ENCODE assay signal across 17 mouse cellular contexts in the genomic region with DNA sequence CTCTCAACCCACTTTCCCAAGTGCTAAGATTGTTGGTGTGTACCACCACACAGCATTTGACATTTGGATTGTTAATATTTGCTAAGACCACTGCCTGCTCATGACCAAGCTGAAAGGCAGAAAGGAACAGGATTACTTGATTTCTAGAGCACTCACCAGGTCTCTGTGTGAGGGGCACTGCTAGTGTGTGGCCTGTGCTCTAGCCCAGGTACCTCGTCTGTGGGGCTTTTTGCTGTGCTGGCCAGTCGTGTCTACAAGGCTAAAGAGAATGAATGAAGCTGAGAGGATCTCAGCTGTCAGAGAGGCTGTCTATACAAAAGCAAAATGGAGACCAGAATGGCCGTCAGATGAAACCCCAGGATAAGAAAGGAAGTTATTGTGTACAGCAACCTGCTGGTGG.
DNase-seq lines count a peak whose midpoint lies in the region; ATAC-seq and TF ChIP-seq lines count a peak whose summit lies in the region.
"Had no signal": no experiment of that assay in that cellular context is flagged by ENCODE, and none has a peak within 500 bp of the region (broad histone marks: within the 10 kb centered on the region; RNA-seq: fewer than 3 reads in every experiment).

No protein-coding gene starts in this region.

- no peak overlapping the region for H3K9ac ChIP-seq in hindbrain, embryonic 14.5 days
- H3K9ac ChIP-seq in stomach, embryonic 14.5 days (replicated peaks; ENCODE audit: low read depth, low read length) = no peak overlapping the region
- no peak overlapping the region for H3K9ac ChIP-seq in stomach, postnatal 0 days (ENCODE audit: low read length)
- H3K9ac ChIP-seq in limb, embryonic 11.5 days (ENCODE audit: low read length) = no peak overlapping the region
- H3K9ac ChIP-seq: embryonic facial prominence, embryonic 12.5 days had no signal

- no peak overlapping the region for H3K4me2 ChIP-seq in hindbrain, embryonic 14.5 days (replicated peaks)
- no peak overlapping the region for H3K4me2 ChIP-seq in stomach, embryonic 14.5 days (replicated peaks; ENCODE audit: low read depth, low read length)
- no peak overlapping the region for H3K4me2 ChIP-seq in stomach, postnatal 0 days (replicated peaks; ENCODE audit: low read depth)
- H3K4me2 ChIP-seq in limb, embryonic 11.5 days (ENCODE audit: low read depth, severe bottlenecking) = no peak overlapping the region

- no peak for TF ChIP-seq EP300 in stomach, postnatal 0 days (optimal IDR thresholded peaks at IDR 0.05)

- TF ChIP-seq CTCF in stomach, postnatal 0 days (IDR thresholded peaks at IDR 0.05; ENCODE audit: low read depth) = no peak

- DNase-seq in hindbrain, embryonic 10.5 days (ENCODE audit: low spot score) = peak; percentile 6
- DNase-seq in hindbrain, embryonic 14.5 days (ENCODE audit: low spot score) = no peak
- DNase-seq in stomach, postnatal 0 days (ENCODE audit: low spot score) = no peak
- DNase-seq in limb, embryonic 11.5 days (ENCODE audit: low spot score) = no peak
- DNase-seq in thymus, postnatal 4 days = no peak
- DNase-seq in layer of hippocampus, postnatal 36 days = no peak
- DNase-seq: adrenal gland, postnatal 36 days; cerebellum, adult 9-11 months; gastrocnemius, postnatal 36 days; heart, postnatal 4 days; kidney, adult 8-10 months; kidney, postnatal 36 days; lung, postnatal 10 days had no signal

- 19% methylated on average over 3 of the region's 3 CpGs for WGBS in hindbrain, embryonic 10.5 days
- 24% methylated on average over 3 of the region's 3 CpGs for WGBS in hindbrain, embryonic 14.5 days
- 57% methylated on average over 3 of the region's 3 CpGs for WGBS in stomach, embryonic 14.5 days
- 68% methylated on average over 3 of the region's 3 CpGs for WGBS in stomach, postnatal 0 days
- WGBS in limb, embryonic 11.5 days = 39% methylated on average over 3 of the region's 3 CpGs

- H3K4me3 ChIP-seq in hindbrain, embryonic 10.5 days = no peak overlapping the region
- H3K4me3 ChIP-seq in hindbrain, embryonic 14.5 days (replicated peaks; ENCODE audit: low read length) = no peak overlapping the region
- H3K4me3 ChIP-seq in stomach, embryonic 14.5 days (ENCODE audit: low read depth, low read length) = no peak overlapping the region
- no peak overlapping the region for H3K4me3 ChIP-seq in stomach, postnatal 0 days (ENCODE audit: low read depth, low read length)
- H3K4me3 ChIP-seq in limb, embryonic 11.5 days (ENCODE audit: low read depth, low read length) = no peak overlapping the region
- H3K4me3 ChIP-seq: embryonic facial prominence, embryonic 12.5 days; heart, embryonic 13.5 days had no signal

- H3K36me3 ChIP-seq in hindbrain, embryonic 10.5 days = no peaks in the 10 kb centered on the region
- H3K36me3 ChIP-seq in hindbrain, embryonic 14.5 days (replicated peaks; ENCODE audit: control insufficient read depth, insufficient read depth) = no peaks in the 10 kb centered on the region
- no peaks in the 10 kb centered on the region for H3K36me3 ChIP-seq in stomach, embryonic 14.5 days (ENCODE audit: control insufficient read depth, insufficient read depth, low read length)
- H3K36me3 ChIP-seq in stomach, postnatal 0 days (ENCODE audit: control insufficient read depth, insufficient read depth, low read length) = no peaks in the 10 kb centered on the region
- H3K36me3 ChIP-seq in limb, embryonic 11.5 days (ENCODE audit: control insufficient read depth, insufficient read depth, low read length) = no peaks in the 10 kb centered on the region
- H3K36me3 ChIP-seq: embryonic facial prominence, embryonic 12.5 days; heart, embryonic 13.5 days had no signal

- no peak for ATAC-seq in hindbrain, embryonic 14.5 days (ENCODE audit: low FRiP score)
- ATAC-seq in stomach, embryonic 14.5 days (ENCODE audit: insufficient number of reproducible peaks, insufficient read depth, low FRiP score, low read depth) = no peak
- ATAC-seq in stomach, postnatal 0 days (ENCODE audit: low FRiP score, low TSS enrichment) = no peak
- ATAC-seq in limb, embryonic 11.5 days (ENCODE audit: insufficient number of reproducible peaks, low FRiP score, low TSS enrichment, low read depth) = no peak
- ATAC-seq: inflammation-experienced regulatory T-cells, adult 6 months had no signal

- peaks cover 22% of the 10 kb centered on the region for H3K27me3 ChIP-seq in hindbrain, embryonic 10.5 days (ENCODE audit: insufficient read depth, poor library complexity, severe bottlenecking)
- no peaks in the 10 kb centered on the region for H3K27me3 ChIP-seq in hindbrain, embryonic 14.5 days (ENCODE audit: control insufficient read depth, insufficient read depth, low read length)
- no peaks in the 10 kb centered on the region for H3K27me3 ChIP-seq in stomach, embryonic 14.5 days (ENCODE audit: control insufficient read depth, insufficient read depth, low read length)
- no peaks in the 10 kb centered on the region for H3K27me3 ChIP-seq in stomach, postnatal 0 days (ENCODE audit: control insufficient read depth, insufficient read depth, low read length)
- H3K27me3 ChIP-seq in limb, embryonic 11.5 days (ENCODE audit: control insufficient read depth, insufficient read depth, low read length) = no peaks in the 10 kb centered on the region
- H3K27me3 ChIP-seq: embryonic facial prominence, embryonic 12.5 days; heart, embryonic 13.5 days had no signal

- H3K4me1 ChIP-seq in hindbrain, embryonic 10.5 days (replicated peaks) = peaks cover 73% of the 10 kb centered on the region
- H3K4me1 ChIP-seq in hindbrain, embryonic 14.5 days (replicated peaks; ENCODE audit: control insufficient read depth, insufficient read depth, low read length) = peaks cover 46% of the 10 kb centered on the region
- peaks cover 44% of the 10 kb centered on the region for H3K4me1 ChIP-seq in stomach, embryonic 14.5 days (ENCODE audit: control insufficient read depth, insufficient read depth, low read length)
- H3K4me1 ChIP-seq in stomach, postnatal 0 days (replicated peaks; ENCODE audit: control insufficient read depth, insufficient read depth) = 0 out of 2 replicates have a peak, but pooled peaks cover 4% of the 10 kb centered on the region
- peaks cover 39% of the 10 kb centered on the region for H3K4me1 ChIP-seq in limb, embryonic 11.5 days (ENCODE audit: control insufficient read depth, insufficient read depth, low read length)

- H3K9me3 ChIP-seq in hindbrain, embryonic 10.5 days = no peaks in the 10 kb centered on the region
- H3K9me3 ChIP-seq in hindbrain, embryonic 14.5 days (ENCODE audit: control insufficient read depth, low read length) = no peaks in the 10 kb centered on the region
- H3K9me3 ChIP-seq in stomach, embryonic 14.5 days (ENCODE audit: control insufficient read depth, low read depth, low read length) = no peaks in the 10 kb centered on the region
- H3K9me3 ChIP-seq in stomach, postnatal 0 days (ENCODE audit: control insufficient read depth, low read length) = no peaks in the 10 kb centered on the region
- no peaks in the 10 kb centered on the region for H3K9me3 ChIP-seq in limb, embryonic 11.5 days (ENCODE audit: control insufficient read depth, low read length)
- H3K9me3 ChIP-seq: embryonic facial prominence, embryonic 12.5 days; heart, embryonic 13.5 days had no signal

- H3K27ac ChIP-seq in hindbrain, embryonic 10.5 days = peak overlapping the region; percentile 83
- no peak overlapping the region for H3K27ac ChIP-seq in hindbrain, embryonic 14.5 days
- H3K27ac ChIP-seq in stomach, embryonic 14.5 days (ENCODE audit: low read length) = peak overlapping the region; percentile 88; the same call in 1 of the 2 replicates
- no peak overlapping the region for H3K27ac ChIP-seq in stomach, postnatal 0 days (replicated peaks)
- peak overlapping the region; percentile 92; the same call in 1 of the 2 replicates for H3K27ac ChIP-seq in limb, embryonic 11.5 days (replicated peaks; ENCODE audit: low read depth, low read length)
- H3K27ac ChIP-seq: heart, embryonic 13.5 days had no signal

Comparison
In these comparisons a context has a peak if more than half of its experiments do, and no peak if none do; other contexts are left out.
1. H3K27ac ChIP-seq: peak in hindbrain, embryonic 10.5 days (single experiment), stomach, embryonic 14.5 days (single experiment) and limb, embryonic 11.5 days (single experiment); none in hindbrain, embryonic 14.5 days (single experiment) and stomach, postnatal 0 days (single experiment).